Mouse (Mus musculus) cerebellum, adult 11-12 months (tissue): ENCODE results near the gene Plekhg6.
A peak's percentile ranks its signal among the peaks of the same experiment; 100 is the strongest.

Experiments used
- DNase-seq: peaks from one replicate; pipeline ENCODE4 v3.0.0; 2022

Plekhg6 gene

DNA sequence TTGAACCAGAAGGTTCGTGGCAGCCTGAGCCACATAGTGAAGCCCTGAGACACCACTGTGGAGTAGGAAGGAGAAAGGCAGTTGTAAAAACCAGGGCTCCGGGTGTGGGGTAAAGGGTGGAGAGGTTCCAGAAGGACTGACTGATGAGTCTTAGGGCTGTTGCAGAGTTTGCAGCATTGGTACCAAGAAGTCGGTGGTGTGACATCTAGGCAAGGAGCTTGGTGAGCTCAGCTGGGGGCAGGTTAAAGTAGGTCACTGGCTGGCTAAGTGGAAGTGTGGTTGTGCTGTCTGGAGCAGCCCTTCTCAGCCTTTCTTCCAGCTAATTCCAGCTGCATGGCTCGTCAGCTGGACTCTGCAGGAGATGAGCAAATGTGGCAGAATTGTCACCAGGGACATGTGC lies 27.8 kb downstream of the Plekhg6 start:
- DNase-seq, result no peak

- no peak for DNase-seq
Measured at GRCm38 (mm10) chr6:125352046-125352384, 28.6 kb downstream of the Plekhg6 start.

- no peak for DNase-seq
Measured at GRCm38 (mm10) chr6:125351368-125352045, 29.1 kb downstream of the Plekhg6 start.

- DNase-seq, result no peak
Measured at GRCm38 (mm10) chr6:125350995-125351324, 29.6 kb downstream of the Plekhg6 start.

DNA sequence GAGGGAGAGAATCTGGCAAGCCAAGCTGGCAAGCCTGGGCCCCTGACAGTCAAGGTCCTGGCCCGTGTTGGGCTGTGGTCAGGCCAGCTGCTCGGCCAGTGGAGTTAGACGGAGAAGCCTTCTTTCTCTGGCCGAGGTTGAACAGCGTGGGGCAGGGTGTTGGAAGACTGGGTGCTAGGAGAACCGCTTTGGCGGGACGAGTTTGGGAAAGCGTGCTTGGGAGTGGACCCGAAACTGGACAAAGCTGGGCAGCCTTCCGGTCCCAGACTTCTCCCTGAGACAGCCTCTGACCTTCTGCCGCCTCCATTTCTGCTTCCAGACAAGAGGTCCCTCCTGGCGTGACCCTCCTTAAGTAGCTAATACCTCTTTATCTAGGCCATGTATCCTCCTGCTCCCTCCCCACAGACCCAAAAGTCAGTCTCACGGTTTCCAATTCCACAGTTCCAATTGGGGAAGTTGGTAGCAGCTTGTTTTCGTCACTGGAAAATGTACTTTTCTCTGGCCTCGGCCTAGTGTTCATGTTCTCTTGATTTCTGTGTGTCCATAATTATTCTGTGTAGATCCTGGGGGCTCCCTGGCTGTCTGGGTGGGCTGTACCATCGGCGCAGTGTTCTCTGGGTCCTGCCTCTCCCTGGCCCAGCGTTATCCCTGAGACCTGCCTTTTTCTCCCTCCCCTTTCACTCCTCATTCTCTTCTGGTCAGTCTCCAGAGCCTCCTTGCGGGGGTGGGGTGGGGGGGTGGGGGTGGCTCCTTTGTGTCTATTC lies 30.2 kb downstream of the Plekhg6 start:
- DNase-seq, result no peak

DNA sequence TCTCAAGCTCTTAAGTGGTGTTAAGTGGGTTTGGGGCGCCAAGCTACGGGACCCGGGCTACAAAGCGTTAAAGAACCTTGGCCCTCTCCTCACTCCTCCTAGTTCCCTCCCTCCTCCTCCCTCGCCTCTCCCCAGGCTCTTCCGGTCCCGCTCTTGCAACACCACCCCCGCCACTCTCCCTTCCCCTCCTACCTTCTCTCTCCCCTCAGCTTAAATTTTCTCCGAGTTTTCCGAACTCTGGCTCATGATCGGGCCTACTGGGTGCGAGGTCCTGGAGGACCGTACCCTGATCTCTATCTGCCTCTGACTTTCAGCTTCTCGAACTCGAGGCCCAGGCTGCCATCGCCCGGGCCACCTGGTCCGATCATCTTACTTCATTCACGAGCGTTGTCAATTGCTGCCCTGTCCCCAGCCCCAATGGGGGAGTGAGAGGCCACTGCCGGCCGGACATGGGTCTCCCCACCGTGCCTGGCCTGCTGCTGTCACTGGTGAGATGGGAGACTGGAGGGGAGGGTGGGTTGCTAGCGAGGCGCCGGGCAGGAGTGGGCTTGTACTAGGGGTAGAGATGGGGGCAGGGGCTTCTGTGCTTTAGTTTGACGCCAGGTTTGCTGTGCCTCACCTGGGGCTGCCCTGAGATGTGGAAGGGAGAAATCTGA lies 30.9 kb downstream of the Plekhg6 start:
- no peak for DNase-seq

DNA sequence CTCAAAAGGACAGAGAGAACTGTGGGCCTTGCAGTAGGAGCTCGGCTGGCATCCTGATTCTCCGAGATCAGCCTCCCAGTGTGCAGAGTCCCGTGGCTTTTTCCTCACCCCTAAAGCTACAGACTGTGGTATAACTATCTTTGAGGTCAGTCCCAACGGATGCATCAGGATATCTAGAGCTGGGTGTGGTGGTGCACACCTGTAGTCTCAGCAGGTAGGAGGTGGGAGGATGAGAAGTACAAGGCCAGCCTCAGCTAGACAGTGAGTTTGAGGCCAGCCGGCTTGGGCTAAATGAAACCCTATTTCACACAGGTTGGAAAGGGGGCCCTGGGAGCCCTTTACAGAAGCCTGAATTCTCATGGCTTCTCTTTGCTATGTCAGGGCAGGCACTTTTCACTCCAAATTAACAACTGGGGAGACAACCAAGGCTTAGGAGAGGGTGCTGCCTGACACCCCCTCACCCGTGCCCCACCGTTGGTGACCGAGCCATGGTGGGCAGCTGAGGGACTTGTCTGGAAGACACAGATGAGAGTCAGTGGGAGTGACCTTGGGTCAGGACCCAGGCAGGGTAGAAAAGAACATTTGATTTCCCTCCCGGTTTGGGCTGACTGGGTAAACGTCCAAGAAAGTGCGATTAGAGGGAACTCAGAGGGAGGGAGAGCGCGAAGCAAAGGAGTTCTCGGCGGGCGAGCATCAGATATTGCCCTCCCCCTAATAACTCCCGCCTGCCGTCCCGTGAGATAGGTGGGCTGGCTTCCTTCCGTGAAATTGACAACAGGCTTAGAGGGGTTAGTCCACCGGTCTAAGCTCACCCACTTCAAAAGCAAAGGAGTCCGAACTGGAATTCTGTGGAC lies 31.6 kb downstream of the Plekhg6 start, which contains the start of gene Tnfrsf1a:
Gene Tnfrsf1a, plus strand, starts transcription at position 642 of the 854 bp plus-strand sequence.
- no peak for DNase-seq

DNA sequence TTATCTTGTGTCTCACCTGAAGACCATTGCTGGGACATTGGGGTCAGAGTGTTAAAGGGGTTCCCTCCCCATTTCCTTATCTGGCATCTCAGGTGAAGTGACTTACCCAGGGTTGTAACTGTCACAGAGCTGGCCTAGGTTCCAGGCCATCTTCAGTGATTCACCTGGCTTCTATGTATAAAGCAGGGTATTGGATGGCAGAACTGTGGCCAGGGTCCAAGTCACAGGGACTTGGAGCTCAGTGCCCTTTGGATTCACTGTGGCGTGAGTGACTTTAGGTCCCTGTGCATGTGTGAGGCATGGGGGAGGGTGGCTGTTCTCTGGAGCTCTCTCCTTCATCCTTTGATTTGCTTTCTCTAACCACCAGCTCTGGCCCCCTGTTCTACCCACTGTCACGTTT lies 34.6 kb downstream of the Plekhg6 start:
- DNase-seq, result no peak

DNA sequence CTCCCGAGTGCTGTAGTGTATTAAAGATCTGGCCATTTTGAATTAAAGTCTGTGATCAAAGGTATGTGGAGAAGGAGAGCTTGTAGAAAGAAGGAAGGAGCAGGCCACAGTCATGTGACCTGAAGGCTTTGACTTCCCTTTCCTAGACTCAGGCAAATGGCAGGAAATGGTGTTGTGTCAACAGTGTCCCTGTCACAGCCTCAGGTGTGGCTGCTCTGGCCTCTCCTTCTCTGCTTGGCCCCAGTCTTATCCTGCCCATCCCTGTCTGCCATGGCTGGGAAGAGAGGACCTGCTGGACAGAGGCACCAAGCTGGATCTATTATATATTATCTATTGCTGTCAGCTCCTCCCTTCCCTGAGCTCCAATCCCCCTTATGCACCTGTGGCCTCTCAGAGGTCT lies 35.0 kb downstream of the Plekhg6 start:
- DNase-seq, result no peak

- no peak for DNase-seq
Measured at GRCm38 (mm10) chr6:125344866-125345265, 35.7 kb downstream of the Plekhg6 start.

GRCm38 (mm10) chr6:125344084-125344483 lies 36.5 kb downstream of the Plekhg6 start:
- DNase-seq, result no peak

DNA sequence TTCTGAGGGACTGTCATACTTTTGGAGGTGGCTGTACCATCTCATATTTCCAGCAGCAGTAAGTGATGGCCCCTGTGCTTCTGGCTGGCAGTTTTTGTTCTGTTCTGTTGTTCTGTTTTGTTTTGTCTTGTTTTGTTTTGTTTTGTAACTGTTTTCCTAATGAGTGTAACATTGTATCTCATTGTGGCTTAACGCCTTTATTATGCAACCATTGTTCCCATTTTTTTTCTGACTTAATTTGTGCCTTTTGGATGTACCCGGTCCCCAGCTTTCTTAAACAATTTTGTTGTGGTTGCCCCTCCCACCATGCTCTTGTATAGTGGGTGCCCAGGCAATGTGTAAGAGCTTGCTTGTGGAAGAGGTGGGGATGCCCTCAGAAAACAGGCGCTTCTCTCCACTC lies 38.4 kb downstream of the Plekhg6 start:
- DNase-seq, result no peak

- DNase-seq, result no peak
Measured at GRCm38 (mm10) chr6:125340244-125340643, 40.3 kb downstream of the Plekhg6 start.

- no peak for DNase-seq
Measured at GRCm38 (mm10) chr6:125338791-125339660, 41.6 kb downstream of the Plekhg6 start.

DNA sequence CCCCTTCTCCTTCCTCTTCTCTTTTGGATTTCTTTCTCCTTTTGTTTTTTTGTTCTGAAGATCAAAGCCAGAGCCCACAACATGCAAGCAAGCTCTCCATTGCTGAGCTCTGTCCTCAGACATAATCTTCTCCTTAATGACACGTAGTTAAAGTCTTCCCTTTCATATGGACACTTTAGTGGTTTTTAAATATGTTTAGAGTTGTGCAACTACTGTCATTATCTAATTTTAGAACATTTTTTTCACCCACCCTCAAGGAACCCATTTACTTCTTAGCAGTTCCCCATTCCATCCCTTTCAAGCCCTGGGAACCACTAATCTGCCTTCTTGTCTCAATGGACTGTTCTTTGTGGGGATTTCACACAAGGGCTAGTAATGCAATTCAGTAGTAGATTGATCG lies 46.2 kb downstream of the Plekhg6 start:
- no peak for DNase-seq

- no peak for DNase-seq
Measured at GRCm38 (mm10) chr6:125333112-125333899, 47.3 kb downstream of the Plekhg6 start.

DNA sequence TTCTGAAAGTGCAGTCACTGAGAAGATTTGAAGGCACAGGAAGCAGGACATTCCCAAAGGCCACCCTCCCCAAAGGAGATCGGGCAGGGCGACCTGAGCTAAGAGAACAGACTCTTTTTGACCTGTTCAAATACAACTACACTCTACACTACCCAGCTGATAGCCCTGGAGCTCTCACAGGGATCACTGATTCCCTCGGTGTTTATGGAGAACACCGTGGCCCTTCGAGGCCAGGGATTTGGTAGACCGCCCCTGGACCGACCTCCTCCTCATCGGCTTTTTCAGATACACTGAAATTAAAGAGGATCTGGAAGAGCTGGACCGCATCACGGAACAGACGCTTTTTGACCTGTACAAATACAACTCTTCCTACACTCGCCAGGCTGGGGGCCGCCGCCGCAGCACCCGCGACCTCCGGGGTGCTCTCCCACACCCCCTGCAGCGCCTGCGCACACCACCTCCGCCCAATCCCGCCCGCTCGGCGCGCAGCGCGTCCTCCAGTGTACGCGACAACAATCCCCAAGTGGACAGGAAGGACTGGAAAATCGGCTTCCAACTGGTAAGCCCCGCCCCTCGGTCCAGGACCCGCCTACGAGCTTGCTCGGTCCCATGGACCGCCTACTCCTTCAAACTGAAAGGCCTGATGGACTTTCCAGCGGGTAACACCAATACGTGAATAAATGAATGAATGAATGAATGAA lies 49.8 kb downstream of the Plekhg6 start:
- peak; percentile 36 for DNase-seq

GRCm38 (mm10) chr6:125328243-125328642 lies 52.4 kb downstream of the Plekhg6 start:
- DNase-seq, result no peak

GRCm38 (mm10) chr6:125325337-125325736 lies 55.3 kb downstream of the Plekhg6 start:
- no peak for DNase-seq

GRCm38 (mm10) chr6:125323547-125323946 lies 57.0 kb downstream of the Plekhg6 start:
- no peak for DNase-seq

DNA sequence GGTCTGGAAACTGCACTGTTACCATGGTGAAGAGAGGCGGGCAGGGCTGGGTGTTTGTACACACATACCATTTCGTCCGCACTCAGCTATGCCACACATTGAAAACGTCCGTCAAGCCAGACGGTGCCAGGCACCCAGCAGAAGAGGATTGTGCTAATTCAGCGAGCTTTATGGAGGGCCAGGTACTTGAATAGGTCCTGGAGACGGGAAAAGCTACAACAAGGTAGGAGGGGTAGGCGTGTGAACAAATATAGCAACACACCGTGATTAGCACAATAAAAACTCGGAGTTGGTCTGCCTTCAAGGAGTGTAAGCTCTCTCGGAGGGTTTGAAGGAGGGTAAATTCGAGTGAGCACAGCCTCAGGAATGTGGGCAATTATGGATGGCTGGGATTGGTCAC lies 57.8 kb downstream of the Plekhg6 start:
- no peak for DNase-seq
